Mouse (Mus musculus) bone marrow macrophage, adult 2 months (primary cell): ENCODE data around the gene Il2rb.

Experiments used
- CTCF ChIP-seq: IDR thresholded peaks from 2 replicates; pipeline ENCODE4 v1.5.1; 2012; ENCODE audit warnings: low read depth, mild to moderate bottlenecking, low read length, moderate library complexity
- POLR2A ChIP-seq: IDR thresholded peaks from 2 replicates; pipeline ENCODE4 v1.6.1; 2012; ENCODE audit warnings: mild to moderate bottlenecking, low read depth, low read length, borderline replicate concordance

DNA sequence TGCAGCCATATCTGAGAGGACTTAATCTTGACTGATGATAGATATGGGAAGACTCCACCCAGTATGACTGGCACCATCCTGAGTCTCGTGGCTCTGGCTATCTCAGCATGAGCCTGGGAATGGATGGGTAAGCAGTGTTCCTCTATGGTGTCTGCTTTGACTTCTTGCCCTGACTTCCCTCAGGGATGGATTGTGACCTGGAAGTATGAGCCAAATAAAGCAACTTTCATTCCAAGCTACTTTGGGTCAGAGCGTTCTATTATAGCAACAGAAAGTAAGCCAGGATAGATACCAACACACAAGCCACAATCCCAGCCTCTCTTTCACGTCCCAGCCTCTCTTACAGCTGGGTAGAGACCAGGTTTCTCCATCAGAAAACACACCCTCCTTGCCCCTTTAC lies 10.5 kb upstream of the Il2rb start:
- TF ChIP-seq POLR2A = no peak
- TF ChIP-seq CTCF = no peak
